Mouse (Mus musculus): ENCODE results near the gene Tmem14c. TPM values are rescaled to one million over a fixed set of nuclear protein-coding genes. Genes with fewer than 3 reads are reported as not detected.

The Tmem14c gene
- total RNA-seq, 2 experiments from 2014 or later: 68.4 to 75.3 TPM

DNA sequence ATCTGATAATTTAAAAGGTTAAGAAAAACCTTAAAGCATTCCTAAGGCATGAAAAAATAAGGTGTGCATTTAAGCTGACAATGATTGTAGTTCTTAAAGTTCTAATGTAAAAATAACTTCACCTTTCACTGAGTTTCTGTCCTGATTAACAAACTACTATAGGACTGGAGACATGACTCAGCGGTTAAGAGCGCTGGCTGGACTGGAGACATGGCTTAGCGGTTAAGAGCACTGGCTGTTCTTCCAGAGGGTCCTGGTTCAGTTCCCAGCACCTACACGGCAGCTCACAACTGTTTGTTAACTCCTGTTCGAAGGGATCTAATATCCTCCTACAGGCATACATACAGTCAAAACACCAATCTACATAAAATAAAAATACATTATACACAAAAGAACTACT lies 14.1 kb upstream of the Tmem14c start:
- intact Hi-C loops (cut with DNase I): no loop called here
- DNase-seq: no peak

- DNase-seq: no peak
- intact Hi-C loops (cut with DNase I): no loop called here
Observed at GRCm38 (mm10) chr13:41006244-41006643, 9.8 kb upstream of the Tmem14c start.

DNA sequence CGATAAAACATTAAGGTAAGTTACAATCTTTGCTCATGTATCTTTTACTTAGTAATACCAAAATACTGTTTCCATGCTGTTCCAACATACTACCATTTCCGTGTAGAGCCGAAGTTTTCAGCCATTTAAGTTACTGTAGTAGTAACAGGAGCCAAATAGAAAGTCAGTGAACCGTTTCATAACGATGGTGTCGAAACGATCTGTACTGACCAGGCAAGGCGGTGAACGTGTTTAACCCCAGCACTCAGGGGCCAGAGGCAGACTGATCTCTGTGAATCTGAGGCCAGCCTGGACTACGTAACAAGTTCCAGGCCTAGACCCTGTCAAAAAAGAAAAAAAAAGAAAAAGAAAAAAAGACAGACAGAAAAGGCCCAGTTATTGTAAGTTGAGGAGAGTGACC lies 7.8 kb upstream of the Tmem14c start:
- intact Hi-C loops (cut with DNase I): no loop called here
- DNase-seq: no peak

- intact Hi-C loops (cut with DNase I): no loop called here
- no peak for DNase-seq
Observed at GRCm38 (mm10) chr13:41008946-41009345, 7.1 kb upstream of the Tmem14c start.

DNA sequence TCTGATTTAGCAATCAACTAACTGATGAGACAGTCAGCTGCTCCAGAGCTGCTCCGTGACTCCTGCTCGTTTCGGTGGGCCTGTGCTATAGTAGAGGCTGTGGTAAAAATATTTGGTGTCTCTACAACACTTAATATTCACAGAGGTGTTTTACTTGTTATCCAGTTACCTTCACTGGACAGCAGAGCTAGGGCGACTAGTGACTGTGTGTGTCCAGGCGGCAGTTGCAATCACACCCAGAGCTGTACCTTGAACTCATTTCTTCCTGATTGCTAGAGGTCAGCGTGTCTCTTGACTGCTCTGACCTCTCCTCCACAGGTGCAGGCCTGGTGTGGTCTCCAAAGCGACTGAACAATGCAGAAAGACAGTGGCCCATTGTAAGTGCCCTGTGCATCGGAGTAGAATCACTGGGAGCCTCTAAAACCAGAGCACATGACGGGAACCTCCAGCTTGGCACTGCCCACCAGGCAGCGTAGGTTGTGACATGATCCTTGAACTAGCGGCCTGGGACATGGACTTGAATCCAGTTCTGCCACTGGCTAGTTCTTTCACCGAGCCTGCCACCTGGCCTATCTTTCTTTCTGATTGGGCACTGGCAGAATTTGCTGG lies 809 bp downstream of the Tmem14c start:
- no peak for DNase-seq
- intact Hi-C loops (cut with DNase I): loop anchor here (10.0 kb wide), 1 partner anchor 228 kb away; the partner anchor contains the start of gene Smim13

- intact Hi-C loops (cut with DNase I): loop anchor here (10.0 kb wide), 1 partner anchor 227 kb away; the partner anchor contains the start of gene Smim13
- no peak for DNase-seq
Observed at GRCm38 (mm10) chr13:41017832-41018231, 1.7 kb downstream of the Tmem14c start.

GRCm38 (mm10) chr13:41018236-41018635 lies 2.1 kb downstream of the Tmem14c start:
- no peak for DNase-seq
- intact Hi-C loops (cut with DNase I): loop anchor here (10.0 kb wide), 1 partner anchor 227 kb away; the partner anchor contains the start of gene Smim13

DNA sequence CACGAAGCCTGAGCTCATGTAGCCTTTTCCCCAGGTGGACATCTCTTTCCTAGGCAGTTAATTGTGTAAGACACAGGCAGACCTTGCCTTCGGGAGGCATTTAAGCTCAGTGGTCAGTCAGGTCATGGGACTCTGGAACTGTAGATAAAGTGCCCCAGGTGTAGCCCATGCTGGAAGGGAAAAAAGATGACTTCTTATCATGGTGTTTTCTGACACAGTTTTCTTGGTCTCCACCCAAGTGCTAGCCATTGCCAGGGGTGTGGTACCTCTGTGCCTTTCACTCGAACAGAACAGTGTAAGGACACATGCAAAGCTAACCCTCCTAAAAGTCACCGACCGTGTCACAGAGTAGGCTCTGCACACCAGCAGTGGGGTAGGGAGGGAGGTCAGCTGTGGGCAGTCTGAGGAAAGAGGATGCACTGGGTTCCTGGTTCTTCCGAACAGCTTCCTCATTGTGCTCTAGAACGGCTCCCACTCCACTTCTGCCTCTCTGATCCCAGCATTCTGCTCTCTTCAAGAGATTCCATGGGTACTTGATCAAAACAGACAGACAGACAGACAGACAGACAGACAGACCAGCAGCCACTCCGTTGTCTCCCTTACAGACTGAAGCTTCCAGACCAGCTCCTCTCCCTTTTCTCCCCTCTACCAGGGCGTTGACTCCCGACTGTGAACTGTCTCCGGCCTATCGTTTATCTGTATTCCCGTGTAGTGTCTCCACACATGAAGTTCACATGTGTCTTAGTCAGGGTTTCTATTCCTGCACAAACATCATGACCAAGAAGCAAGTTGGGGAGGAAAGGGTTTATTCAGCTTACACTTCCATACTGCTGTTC lies 2.9 kb downstream of the Tmem14c start:
- no peak for DNase-seq
- intact Hi-C loops (cut with DNase I): loop anchor here (1.0 to 10.0 kb wide), 2 partner anchors 18 to 226 kb away; partner anchors contain the start of genes Pak1ip1 and Smim13

GRCm38 (mm10) chr13:41020494-41020893 lies 4.4 kb downstream of the Tmem14c start:
- intact Hi-C loops (cut with DNase I): no loop called here
- DNase-seq: no peak

GRCm38 (mm10) chr13:41021607-41022006 lies 5.5 kb downstream of the Tmem14c start:
- intact Hi-C loops (cut with DNase I): no loop called here
- DNase-seq: no peak

DNA sequence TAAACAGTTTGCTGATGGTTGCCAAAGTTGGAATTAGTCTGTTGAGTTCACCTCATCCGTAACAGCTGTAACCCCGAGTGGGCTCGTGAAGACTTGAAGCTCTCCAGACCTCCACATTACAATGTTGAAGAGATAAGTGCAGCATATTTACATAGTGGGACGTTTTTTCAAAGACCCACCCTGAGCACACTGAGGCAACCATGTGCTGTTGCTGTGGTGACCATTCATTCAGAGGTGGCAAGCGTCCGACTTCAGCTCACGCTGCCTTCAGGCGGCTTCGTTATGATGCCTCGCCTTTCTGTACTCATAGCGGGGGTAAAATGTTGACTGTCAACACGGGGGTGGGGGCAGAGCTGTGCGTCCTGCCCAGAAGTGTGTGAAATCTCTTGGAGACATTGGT lies 6.0 kb downstream of the Tmem14c start:
- intact Hi-C loops (cut with DNase I): no loop called here
- DNase-seq: no peak

- intact Hi-C loops (cut with DNase I): no loop called here
- no peak for DNase-seq
Observed at GRCm38 (mm10) chr13:41030098-41030497, 14.0 kb downstream of the Tmem14c start.

- DNase-seq: no peak
- intact Hi-C loops (cut with DNase I): no loop called here
Observed at GRCm38 (mm10) chr13:41042511-41042910, 26.4 kb downstream of the Tmem14c start.

DNA sequence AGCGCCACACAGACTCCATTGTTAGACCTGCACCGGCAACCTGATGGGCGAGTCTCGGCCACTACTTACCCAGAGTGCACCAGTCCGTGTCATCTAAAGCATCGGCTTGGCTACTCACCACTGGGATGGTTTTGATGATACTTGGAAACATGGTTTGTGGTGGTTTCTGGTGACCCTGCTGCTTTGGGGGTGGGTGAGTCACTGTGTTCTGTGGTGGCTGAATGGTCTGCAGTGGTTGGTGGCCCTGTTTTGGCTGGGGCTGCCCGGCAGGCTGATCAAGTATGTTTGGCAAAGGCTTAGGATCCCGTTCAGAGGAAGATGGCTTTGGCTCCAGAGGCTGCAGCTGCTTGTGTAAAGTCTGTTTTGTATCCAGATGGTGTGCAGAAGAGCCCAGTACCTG lies 29.8 kb downstream of the Tmem14c start:
- intact Hi-C loops (cut with DNase I): no loop called here
- no peak for DNase-seq

GRCm38 (mm10) chr13:41047280-41047679 lies 31.2 kb downstream of the Tmem14c start:
- DNase-seq: no peak
- intact Hi-C loops (cut with DNase I): no loop called here

- intact Hi-C loops (cut with DNase I): no loop called here
- DNase-seq: no peak
Observed at GRCm38 (mm10) chr13:41051965-41052364, 35.9 kb downstream of the Tmem14c start.

GRCm38 (mm10) chr13:41067618-41068017 lies 51.5 kb downstream of the Tmem14c start:
- DNase-seq: no peak
- intact Hi-C loops (cut with DNase I): no loop called here

DNA sequence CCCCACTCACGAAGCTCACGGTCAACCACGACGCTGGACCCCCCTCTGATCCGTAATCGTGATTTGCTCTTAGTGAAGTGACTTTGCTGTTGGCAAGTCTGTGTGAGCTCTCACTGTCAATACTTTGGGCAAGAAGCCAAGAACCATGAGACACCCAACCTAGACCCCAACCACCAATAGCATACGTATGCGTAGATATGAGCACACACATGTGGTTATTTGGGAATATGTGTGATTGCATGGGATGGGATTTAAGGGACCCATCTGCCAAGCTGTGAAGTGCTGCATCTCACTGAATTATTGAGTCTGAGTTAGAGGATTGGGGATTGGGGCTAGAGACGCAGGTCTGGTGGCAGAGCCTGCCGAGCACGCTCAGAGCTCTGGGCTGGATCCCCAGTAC lies 55.5 kb downstream of the Tmem14c start:
- no peak for DNase-seq
- intact Hi-C loops (cut with DNase I): no loop called here

Data from gastrocnemius, postnatal 36 days (tissue).